Mouse (Mus musculus): ENCODE results near the gene Lrmda.

The Lrmda gene

GRCm38 (mm10) chr14:22406623-22407022 is 387.1 kb downstream of the Lrmda start:
- no peak for DNase-seq (ENCODE audit: low spot score in 2 of 2)

DNA sequence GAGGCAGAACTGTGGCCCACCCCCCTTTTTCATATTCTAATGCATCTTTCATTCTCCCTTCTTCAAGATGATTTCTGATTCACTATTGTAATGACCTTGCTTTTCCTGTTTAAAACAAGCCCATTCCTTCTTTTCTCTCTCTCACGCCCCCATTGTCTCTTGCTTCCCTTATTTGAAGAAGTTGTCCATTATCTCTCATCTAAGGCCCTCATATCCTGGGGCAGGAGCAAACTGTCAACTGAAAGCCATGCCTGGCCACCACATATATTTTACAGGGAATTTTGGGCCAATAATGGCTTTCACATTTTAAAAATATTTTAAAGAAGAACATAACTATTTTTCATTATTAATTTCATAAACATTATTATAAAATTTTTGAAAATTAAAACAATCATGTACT is 391.3 kb downstream of the Lrmda start:
- no peak for DNase-seq (ENCODE audit: low spot score in 2 of 2)

DNA sequence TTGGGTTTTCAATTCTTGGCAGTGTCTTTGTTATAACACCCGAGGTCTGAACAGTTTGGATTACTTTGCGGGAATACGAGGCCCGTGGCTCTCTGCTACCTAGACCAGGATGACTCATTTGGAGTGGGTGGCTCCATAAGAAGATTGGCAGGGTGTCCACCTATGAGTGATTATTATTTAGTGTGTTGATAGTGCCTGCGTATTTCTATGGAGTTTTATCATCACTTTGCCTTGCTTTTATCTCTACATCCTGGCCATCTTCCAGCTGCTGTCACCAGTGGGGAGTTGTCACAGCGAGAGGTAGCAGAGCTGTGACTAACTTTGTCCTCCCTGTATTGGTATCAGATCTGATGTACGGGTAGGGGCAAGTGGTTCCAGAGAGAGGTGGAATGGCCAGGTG is 393.7 kb downstream of the Lrmda start:
- DNase-seq (ENCODE audit: low spot score in 2 of 2), result peak in 1 of 2 experiments; percentile 1

- DNase-seq (ENCODE audit: low spot score in 2 of 2), result no peak
These were observed 398.2 kb downstream of the Lrmda start for GRCm38 (mm10) chr14:22417706-22418105.

DNA sequence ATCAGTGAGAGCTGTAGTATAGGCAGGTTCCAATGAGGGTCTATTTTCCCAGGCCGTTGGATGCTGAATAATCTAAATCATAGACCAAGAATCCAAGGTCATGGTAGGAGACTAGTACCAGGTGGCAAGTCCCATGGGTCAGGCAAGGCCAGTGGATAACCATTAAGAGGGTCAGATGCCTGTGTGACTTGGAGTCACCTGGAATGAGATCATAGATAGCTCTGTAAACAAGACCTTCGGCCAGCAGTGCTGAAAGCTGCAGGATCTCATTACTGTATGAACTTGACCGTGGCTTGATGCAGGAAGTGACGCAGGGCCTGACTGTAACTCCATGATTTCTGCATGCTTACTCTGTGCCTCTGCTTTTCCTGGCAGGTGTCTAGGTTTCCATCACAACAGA is 402.2 kb downstream of the Lrmda start:
- no peak for DNase-seq (ENCODE audit: low spot score in 2 of 2)

GRCm38 (mm10) chr14:22425018-22425534 is 405.6 kb downstream of the Lrmda start:
- no peak for DNase-seq (ENCODE audit: low spot score in 2 of 2)

DNA sequence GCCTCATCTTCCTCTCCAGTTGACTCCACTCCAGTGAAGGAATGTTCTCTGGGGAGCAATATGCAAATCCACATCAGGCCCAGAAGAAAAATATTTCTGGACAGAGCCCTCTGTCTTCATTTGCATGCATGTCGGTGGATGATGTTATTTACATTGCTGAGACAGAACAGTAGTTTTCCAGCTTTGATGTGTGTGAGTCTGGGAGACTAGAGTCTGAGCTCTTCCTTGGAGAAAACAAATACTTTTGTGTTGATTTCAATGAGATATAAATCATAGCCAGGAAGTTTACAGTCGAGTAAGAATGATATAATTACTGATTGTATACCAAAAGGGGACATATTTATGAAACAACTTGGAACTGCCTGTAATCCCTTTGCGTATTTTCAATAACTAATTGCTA is 415.9 kb downstream of the Lrmda start:
- DNase-seq (ENCODE audit: low spot score in 2 of 2), result no peak

- no peak for DNase-seq (ENCODE audit: low spot score in 2 of 2)
These were observed 416.4 kb downstream of the Lrmda start for GRCm38 (mm10) chr14:22435860-22436377.

GRCm38 (mm10) chr14:22440341-22440999 is 421.0 kb downstream of the Lrmda start:
- DNase-seq (ENCODE audit: low spot score in 2 of 2), result no peak

DNA sequence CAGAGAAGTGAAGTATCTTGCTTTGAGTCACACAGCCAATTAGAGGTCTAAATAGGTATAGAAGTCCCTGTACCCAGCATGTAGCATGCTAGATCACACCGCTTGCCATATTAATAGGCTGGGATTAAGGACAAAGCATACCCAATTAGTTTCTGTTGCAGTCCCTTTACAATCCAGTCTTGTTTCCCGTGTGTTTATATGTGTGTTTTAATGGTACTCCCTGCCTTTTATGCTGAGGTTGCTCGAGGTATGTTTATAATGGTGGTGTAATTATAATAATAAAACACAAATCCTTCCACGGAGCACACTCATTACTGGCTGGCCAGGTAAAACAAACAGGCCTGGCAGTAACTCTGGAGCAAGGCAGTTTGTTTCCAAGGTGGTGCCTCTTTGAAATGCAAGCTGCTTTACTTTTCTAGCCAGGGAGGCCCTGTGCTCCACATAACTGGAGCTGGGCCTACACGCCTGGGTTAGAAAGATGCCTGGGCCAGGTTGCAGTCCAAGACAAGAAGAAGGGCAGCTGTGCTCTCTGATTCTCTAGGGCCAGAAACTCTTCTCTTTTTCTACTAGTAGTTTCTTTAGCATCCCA is 422.4 kb downstream of the Lrmda start:
- no peak for DNase-seq (ENCODE audit: low spot score in 2 of 2)

GRCm38 (mm10) chr14:22442719-22443118 is 423.2 kb downstream of the Lrmda start:
- DNase-seq (ENCODE audit: low spot score in 2 of 2), result no peak

DNA sequence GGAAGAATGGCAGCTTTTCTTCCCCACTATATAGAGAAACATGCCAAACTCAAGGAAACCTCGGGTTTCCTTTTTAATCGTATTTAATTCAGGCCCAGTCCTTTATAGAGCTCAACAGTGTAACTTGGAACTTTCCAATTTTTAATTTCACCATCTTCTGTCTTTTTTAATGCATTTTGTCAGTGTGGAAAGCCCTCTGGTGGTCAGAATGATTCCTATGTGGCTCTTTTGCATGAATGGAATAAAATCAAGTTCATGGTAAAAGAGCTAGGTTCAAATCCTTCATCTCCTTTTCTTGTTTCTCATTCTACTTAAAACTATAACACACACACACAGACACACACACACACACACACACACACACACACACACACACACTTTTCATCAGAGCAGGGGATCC is 425.0 kb downstream of the Lrmda start:
- DNase-seq (ENCODE audit: low spot score in 2 of 2), result peak in 1 of 2 experiments; percentile 11

GRCm38 (mm10) chr14:22445161-22445821 is 425.8 kb downstream of the Lrmda start:
- DNase-seq (ENCODE audit: low spot score in 2 of 2), result peak; percentile 36 to 49

DNA sequence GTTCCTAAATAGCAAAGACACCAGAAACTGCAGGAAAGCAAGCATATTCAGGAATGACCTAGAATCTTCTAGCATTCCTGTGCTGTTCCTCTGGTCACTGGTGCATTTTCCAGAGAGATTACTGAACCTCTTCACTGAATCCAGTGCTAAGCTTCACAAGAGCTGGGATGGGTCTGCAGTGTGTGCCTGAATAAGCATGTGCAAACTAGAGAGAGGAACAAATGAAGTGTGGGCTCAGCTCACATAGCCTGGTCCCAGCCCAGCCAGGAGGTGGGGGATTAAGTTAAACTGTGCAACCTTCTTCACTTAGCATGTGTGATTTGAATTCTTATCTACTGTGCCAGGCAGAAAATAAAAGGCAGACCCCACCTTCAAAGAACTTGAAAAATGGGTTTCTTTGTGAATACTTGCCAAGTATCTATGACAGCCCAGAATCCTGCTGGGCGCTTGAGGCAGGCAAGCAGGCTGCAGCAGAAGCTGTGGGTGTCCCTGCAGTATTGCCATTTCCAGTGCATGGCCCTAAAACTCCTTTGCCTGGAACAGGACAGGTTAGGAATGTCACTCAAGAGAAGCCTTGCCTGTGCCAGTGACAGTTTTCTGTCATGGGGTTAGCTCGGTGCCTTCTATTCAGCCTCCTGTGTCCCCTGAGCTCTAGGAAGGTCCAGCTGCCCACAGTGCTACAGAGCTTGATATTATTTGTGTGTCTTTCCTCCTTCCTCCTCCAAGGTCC is 426.5 kb downstream of the Lrmda start:
- DNase-seq (ENCODE audit: low spot score in 2 of 2), result no peak

- peak in 1 of 2 experiments; percentile 5 for DNase-seq (ENCODE audit: low spot score in 2 of 2)
These were observed 432.1 kb downstream of the Lrmda start for GRCm38 (mm10) chr14:22451603-22452002.

DNA sequence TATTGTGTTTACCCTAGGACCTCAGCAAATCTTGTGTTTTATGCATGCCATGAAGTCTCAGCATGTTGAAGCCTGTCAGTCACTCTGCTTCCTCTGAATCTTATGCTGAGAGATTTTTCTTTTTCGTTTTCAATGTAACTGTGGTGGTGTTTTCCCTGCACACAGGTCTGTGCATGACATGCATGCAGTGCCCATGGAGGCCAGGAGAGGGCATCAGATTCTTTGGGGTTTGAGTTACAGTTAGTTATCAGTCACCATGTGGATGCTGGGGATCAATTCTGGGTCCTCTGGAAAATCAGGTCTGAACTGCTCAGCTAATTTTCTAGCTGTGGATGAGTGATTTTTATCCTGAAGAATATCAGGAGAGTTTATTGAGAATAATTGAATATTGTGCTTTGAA is 444.8 kb downstream of the Lrmda start:
- no peak for DNase-seq (ENCODE audit: low spot score in 2 of 2)

DNA sequence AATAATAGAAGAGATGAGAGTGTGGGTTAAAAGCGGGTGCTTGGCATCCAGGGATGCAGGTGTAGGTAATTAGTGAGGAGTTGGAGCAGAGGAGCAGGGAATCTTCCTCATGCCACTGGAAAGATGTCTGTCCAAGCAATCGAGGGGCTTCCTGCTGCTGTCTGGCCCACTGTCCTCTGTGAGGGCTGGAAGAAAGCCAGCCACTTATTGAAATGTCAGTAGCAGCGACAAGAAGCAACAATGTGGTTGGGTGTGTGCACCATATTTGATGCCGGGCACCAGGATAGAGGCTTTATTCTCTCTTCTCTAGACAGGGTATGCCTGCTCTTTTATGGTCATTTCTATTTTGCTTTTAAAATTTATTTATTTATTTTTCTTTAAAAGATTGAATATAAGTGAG is 451.5 kb downstream of the Lrmda start:
- DNase-seq (ENCODE audit: low spot score in 2 of 2), result no peak

DNA sequence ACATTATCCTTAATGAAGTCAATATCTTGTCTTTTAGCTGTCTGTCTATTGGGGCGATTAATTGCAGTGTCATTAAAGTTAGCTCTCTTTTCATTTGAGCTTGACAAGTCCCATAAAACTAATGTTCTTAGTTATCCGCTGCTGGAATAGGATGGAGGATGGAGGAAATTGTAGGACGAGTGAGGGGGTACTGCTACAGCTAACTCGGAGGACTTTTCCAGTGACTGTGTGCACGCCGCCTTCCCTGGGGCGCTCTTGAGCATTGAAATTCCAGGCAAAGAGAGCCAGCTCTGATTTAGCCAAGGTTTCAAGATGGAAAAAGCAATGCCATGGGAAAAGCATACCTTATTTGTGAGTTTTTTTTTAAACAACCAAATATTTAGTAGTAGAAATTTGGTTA is 453.9 kb downstream of the Lrmda start:
- DNase-seq (ENCODE audit: low spot score in 2 of 2), result no peak

- DNase-seq (ENCODE audit: low spot score in 2 of 2), result no peak
These were observed 454.5 kb downstream of the Lrmda start for GRCm38 (mm10) chr14:22473991-22474390.

- no peak for DNase-seq (ENCODE audit: low spot score in 2 of 2)
These were observed 473.8 kb downstream of the Lrmda start for GRCm38 (mm10) chr14:22493326-22493725.

GRCm38 (mm10) chr14:22494290-22494689 is 474.8 kb downstream of the Lrmda start:
- no peak for DNase-seq (ENCODE audit: low spot score in 2 of 2)

DNA sequence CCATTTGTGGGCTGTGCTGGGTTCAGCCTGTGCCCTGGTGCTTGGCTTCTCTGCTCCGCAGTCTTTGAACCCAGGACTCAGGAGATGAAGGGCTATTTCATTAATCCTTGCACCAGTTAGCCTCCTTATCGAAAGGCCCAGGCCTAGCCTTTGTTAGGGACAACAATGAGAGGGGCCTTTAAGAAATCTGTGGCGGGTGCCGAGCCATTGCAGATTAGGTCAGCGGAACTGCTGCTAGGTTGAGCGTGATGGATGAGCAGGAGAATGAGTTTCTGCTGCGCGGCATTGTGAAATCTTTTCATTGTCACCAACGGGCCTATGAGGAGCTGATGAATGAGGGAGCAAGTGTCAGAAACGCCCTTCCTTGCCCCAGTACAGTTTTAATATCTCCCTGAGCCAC is 475.4 kb downstream of the Lrmda start:
- no peak for DNase-seq (ENCODE audit: low spot score in 2 of 2)
